Mouse (Mus musculus) C2C12 (cell line): ENCODE measurements at regions not wholly inside any gene's neighbourhood (a gene's known extent, or its start where the extent isn't known, plus 50 kb on each side); places are given as distances from the start of the nearest gene placed in this dataset.

ENCODE experiments used
- CEBPB ChIP-seq: IDR thresholded peaks from one replicate; pipeline ENCODE4 v1.6.1; 2011; ENCODE audit warnings: low read depth, mild to moderate bottlenecking, control low read depth, moderate library complexity
- CTCF ChIP-seq: IDR thresholded peaks from one replicate; pipeline ENCODE4 v1.5.1; 2011; ENCODE audit not compliant: control insufficient read depth, insufficient read depth, insufficient read length
- FOSL1 ChIP-seq: IDR thresholded peaks from one replicate; pipeline ENCODE4 v1.8.0; 2011; ENCODE audit warnings: mild to moderate bottlenecking, low read length; ENCODE audit not compliant: poor library complexity, insufficient read depth, severe bottlenecking
- MAX ChIP-seq: IDR thresholded peaks from one replicate; pipeline ENCODE4 v1.6.1; 2011; ENCODE audit warnings: mild to moderate bottlenecking, control low read depth
- MYOD1 ChIP-seq: IDR thresholded peaks from one replicate; pipeline ENCODE4 v1.6.1; 2011; ENCODE audit warnings: low read depth; ENCODE audit not compliant: control insufficient read depth, insufficient read length
- MYOG ChIP-seq: IDR thresholded peaks from one replicate; pipeline ENCODE4 v1.6.1; 2011; ENCODE audit not compliant: control insufficient read depth, insufficient read length; ENCODE audit errors: extremely low read depth
- USF1 ChIP-seq: IDR thresholded peaks from one replicate; pipeline ENCODE4 v1.6.1; 2011; ENCODE audit warnings: low read depth, mild to moderate bottlenecking, control low read depth, moderate library complexity

GRCm38 (mm10) chr8:11114531-11114930 is 106.3 kb upstream of the Irs2 start:
- no peak for TF ChIP-seq MYOD1
- no peak for TF ChIP-seq CTCF
- no peak for TF ChIP-seq FOSL1
- TF ChIP-seq MAX: no peak
- no peak for TF ChIP-seq USF1
- TF ChIP-seq CEBPB: no peak
- no peak for TF ChIP-seq MYOG
